Mouse (Mus musculus): ENCODE measurements around the gene Kbtbd12. TPM values are rescaled to one million over a fixed set of nuclear protein-coding genes. Genes with fewer than 3 reads are reported as not detected.

Gene Kbtbd12
- polyA plus RNA-seq, 1 experiment from 2014 or later, result 1.3 TPM

- 64% methylated on average over 2 of the region's 2 CpGs for WGBS (ENCODE audit: insufficient replicate concordance)
- Histone ChIP-seq H3K36me3 (replicated peaks; ENCODE audit: insufficient read depth, low read length) (no peaks in the 10 kb centered on the region), H3K9me3 (ENCODE audit: low read length) (no peaks in the 10 kb centered on the region), H3K4me2 (ENCODE audit: low read depth, low read length) (no peak overlapping the region), H3K4me3 (ENCODE audit: low read depth, low read length) (no peak overlapping the region), H3K4me1 (ENCODE audit: insufficient read depth) (no peaks in the 10 kb centered on the region), H3K27ac (ENCODE audit: low read depth) (no peak overlapping the region), H3K27me3 (ENCODE audit: insufficient read depth, low read length) (no peaks in the 10 kb centered on the region), H3K9ac (replicated peaks) (no peak overlapping the region)
- TF ChIP-seq EP300 (IDR thresholded peaks at IDR 0.05; ENCODE audit: low read depth), result no peak
- TF ChIP-seq CTCF (IDR thresholded peaks at IDR 0.05; ENCODE audit: low read depth), result no peak
- DNase-seq (no peak), ATAC-seq (no peak)
Observed at GRCm38 (mm10) chr6:88540093-88540755, 97.5 kb downstream of the Kbtbd12 start.

GRCm38 (mm10) chr6:88530306-88530705 lies 107.4 kb downstream of the Kbtbd12 start:
- Histone ChIP-seq H3K4me3 (ENCODE audit: low read depth, low read length) (no peak overlapping the region), H3K4me1 (ENCODE audit: insufficient read depth) (no peaks in the 10 kb centered on the region), H3K4me2 (ENCODE audit: low read depth, low read length) (no peak overlapping the region), H3K9me3 (ENCODE audit: low read length) (no peaks in the 10 kb centered on the region), H3K36me3 (replicated peaks; ENCODE audit: insufficient read depth, low read length) (no peaks in the 10 kb centered on the region), H3K27ac (ENCODE audit: low read depth) (no peak overlapping the region), H3K9ac (replicated peaks) (no peak overlapping the region), H3K27me3 (ENCODE audit: insufficient read depth, low read length) (no peaks in the 10 kb centered on the region)
- TF ChIP-seq CTCF (IDR thresholded peaks at IDR 0.05; ENCODE audit: low read depth) (no peak), EP300 (IDR thresholded peaks at IDR 0.05; ENCODE audit: low read depth) (no peak)
- DNase-seq (no peak), ATAC-seq (no peak)

GRCm38 (mm10) chr6:88524056-88524455 lies 113.7 kb downstream of the Kbtbd12 start:
- no peak overlapping the region for H3K4me3 ChIP-seq (ENCODE audit: low read depth, low read length)
- ATAC-seq (no peak), DNase-seq (no peak)
- H3K9ac ChIP-seq (replicated peaks), result no peak overlapping the region
- H3K4me2 ChIP-seq (ENCODE audit: low read depth, low read length), result no peak overlapping the region
- H3K9me3 ChIP-seq (ENCODE audit: low read length), result no peaks in the 10 kb centered on the region
- no peak overlapping the region for H3K27ac ChIP-seq (ENCODE audit: low read depth)
- 82% methylated on average over 4 of the region's 4 CpGs for WGBS (ENCODE audit: insufficient replicate concordance)
- peaks cover 9% of the 10 kb centered on the region; the same call in 1 of the 2 replicates for H3K4me1 ChIP-seq (ENCODE audit: insufficient read depth)
- TF ChIP-seq EP300 (IDR thresholded peaks at IDR 0.05; ENCODE audit: low read depth) (no peak), CTCF (IDR thresholded peaks at IDR 0.05; ENCODE audit: low read depth) (no peak)
- no peaks in the 10 kb centered on the region for H3K36me3 ChIP-seq (replicated peaks; ENCODE audit: insufficient read depth, low read length)
- H3K27me3 ChIP-seq (ENCODE audit: insufficient read depth, low read length), result no peaks in the 10 kb centered on the region

GRCm38 (mm10) chr6:88523451-88523850 lies 114.3 kb downstream of the Kbtbd12 start:
- DNase-seq, result no peak
- Histone ChIP-seq H3K27me3 (ENCODE audit: insufficient read depth, low read length) (no peaks in the 10 kb centered on the region), H3K4me3 (ENCODE audit: low read depth, low read length) (no peak overlapping the region), H3K27ac (ENCODE audit: low read depth) (no peak overlapping the region), H3K4me1 (ENCODE audit: insufficient read depth) (peaks cover 9% of the 10 kb centered on the region; the same call in 1 of the 2 replicates), H3K9me3 (ENCODE audit: low read length) (no peaks in the 10 kb centered on the region), H3K9ac (replicated peaks) (no peak overlapping the region), H3K36me3 (replicated peaks; ENCODE audit: insufficient read depth, low read length) (no peaks in the 10 kb centered on the region), H3K4me2 (ENCODE audit: low read depth, low read length) (no peak overlapping the region)
- TF ChIP-seq CTCF (IDR thresholded peaks at IDR 0.05; ENCODE audit: low read depth) (no peak), EP300 (IDR thresholded peaks at IDR 0.05; ENCODE audit: low read depth) (no peak)
- 88% methylated on average over 3 of the region's 3 CpGs for WGBS (ENCODE audit: insufficient replicate concordance)
- ATAC-seq, result no peak

GRCm38 (mm10) chr6:88523043-88523442 lies 114.7 kb downstream of the Kbtbd12 start:
- no peak for ATAC-seq
- no peak for TF ChIP-seq EP300 (IDR thresholded peaks at IDR 0.05; ENCODE audit: low read depth)
- TF ChIP-seq CTCF (IDR thresholded peaks at IDR 0.05; ENCODE audit: low read depth), result no peak

GRCm38 (mm10) chr6:88522606-88523005 lies 115.1 kb downstream of the Kbtbd12 start:
- peaks cover 11% of the 10 kb centered on the region; the same call in 1 of the 2 replicates for H3K4me1 ChIP-seq (ENCODE audit: insufficient read depth)
- 38% methylated on average over 3 of the region's 3 CpGs for WGBS (ENCODE audit: insufficient replicate concordance)
- no peak for DNase-seq

More at GRCm38 (mm10) chr6:88523043-88523442, 114.7 kb downstream of the Kbtbd12 start:
- Histone ChIP-seq H3K27me3 (ENCODE audit: insufficient read depth, low read length) (no peaks in the 10 kb centered on the region), H3K27ac (ENCODE audit: low read depth) (no peak overlapping the region), H3K9ac (replicated peaks) (no peak overlapping the region), H3K4me2 (ENCODE audit: low read depth, low read length) (peak overlapping the region; percentile 26; the same call in 1 of the 2 replicates), H3K4me3 (ENCODE audit: low read depth, low read length) (no peak overlapping the region), H3K4me1 (ENCODE audit: insufficient read depth) (peaks cover 9% of the 10 kb centered on the region; the same call in 1 of the 2 replicates), H3K36me3 (replicated peaks; ENCODE audit: insufficient read depth, low read length) (no peaks in the 10 kb centered on the region), H3K9me3 (ENCODE audit: low read length) (no peaks in the 10 kb centered on the region)
- DNase-seq, result no peak
- 47% methylated on average over 3 of the region's 3 CpGs for WGBS (ENCODE audit: insufficient replicate concordance)

More at GRCm38 (mm10) chr6:88522606-88523005, 115.1 kb downstream of the Kbtbd12 start:
- Histone ChIP-seq H3K36me3 (replicated peaks; ENCODE audit: insufficient read depth, low read length) (no peaks in the 10 kb centered on the region), H3K9ac (replicated peaks) (no peak overlapping the region), H3K4me2 (ENCODE audit: low read depth, low read length) (peak overlapping the region; percentile 26; the same call in 1 of the 2 replicates), H3K9me3 (ENCODE audit: low read length) (no peaks in the 10 kb centered on the region), H3K27ac (ENCODE audit: low read depth) (no peak overlapping the region), H3K4me3 (ENCODE audit: low read depth, low read length) (no peak overlapping the region), H3K27me3 (ENCODE audit: insufficient read depth, low read length) (no peaks in the 10 kb centered on the region)
- no peak for ATAC-seq
- TF ChIP-seq EP300 (IDR thresholded peaks at IDR 0.05; ENCODE audit: low read depth) (no peak), CTCF (IDR thresholded peaks at IDR 0.05; ENCODE audit: low read depth) (no peak)
